Mouse (Mus musculus): ENCODE data around the gene Map3k5.
A peak's percentile ranks its signal among the peaks of the same experiment; 100 is the strongest.

The Map3k5 gene

GRCm38 (mm10) chr10:20167467-20167866 lies 233.2 kb downstream of the Map3k5 start:
- no peak for DNase-seq

- DNase-seq: no peak
Measured at GRCm38 (mm10) chr10:20169182-20169674, 235.0 kb downstream of the Map3k5 start.

- no peak for DNase-seq
Measured at GRCm38 (mm10) chr10:20169927-20170604, 235.8 kb downstream of the Map3k5 start.

GRCm38 (mm10) chr10:20170605-20171088 lies 236.4 kb downstream of the Map3k5 start:
- DNase-seq: peak; percentile 85

GRCm38 (mm10) chr10:20171209-20171608 lies 236.9 kb downstream of the Map3k5 start:
- DNase-seq: peak; percentile 64

GRCm38 (mm10) chr10:20171756-20172155 lies 237.5 kb downstream of the Map3k5 start:
- DNase-seq: no peak

GRCm38 (mm10) chr10:20173733-20174132 lies 239.5 kb downstream of the Map3k5 start:
- DNase-seq: no peak

- peak; percentile 33 for DNase-seq
Measured at GRCm38 (mm10) chr10:20176054-20176453, 241.8 kb downstream of the Map3k5 start.

GRCm38 (mm10) chr10:20178807-20179605 lies 244.7 kb downstream of the Map3k5 start:
- DNase-seq: peak; percentile 77

GRCm38 (mm10) chr10:20181198-20181597 lies 246.9 kb downstream of the Map3k5 start:
- DNase-seq: no peak

GRCm38 (mm10) chr10:20181680-20182399 lies 247.6 kb downstream of the Map3k5 start:
- no peak for DNase-seq

GRCm38 (mm10) chr10:20184326-20184725 lies 250.1 kb downstream of the Map3k5 start:
- no peak for DNase-seq

- no peak for DNase-seq
Measured at GRCm38 (mm10) chr10:20185264-20185663, 251.0 kb downstream of the Map3k5 start.

- no peak for DNase-seq
Measured at GRCm38 (mm10) chr10:20185806-20186205, 251.5 kb downstream of the Map3k5 start.

- DNase-seq: no peak
Measured at GRCm38 (mm10) chr10:20186800-20187273, 252.6 kb downstream of the Map3k5 start.

GRCm38 (mm10) chr10:20190139-20190747 lies 256.0 kb downstream of the Map3k5 start:
- DNase-seq: no peak

All from kidney, postnatal 10 days (tissue).